Mouse (Mus musculus) kidney, adult 2 months (tissue): ENCODE results near the gene 4921524J17Rik.

Source experiments
- CTCF ChIP-seq: fragments of 200-500 bp; conservative IDR thresholded peaks from 2 replicates; pipeline ENCODE4 v1.5.1; 2011; ENCODE audit warnings: low read depth, mild to moderate bottlenecking, control low read depth, low read length, moderate library complexity, mixed read lengths; ENCODE audit not compliant: insufficient read depth, insufficient read length
- POLR2A ChIP-seq: fragments of 200-500 bp; IDR thresholded peaks from one replicate; pipeline ENCODE4 v1.6.1; 2011; ENCODE audit warnings: low read depth, low read length, control low read depth

DNA sequence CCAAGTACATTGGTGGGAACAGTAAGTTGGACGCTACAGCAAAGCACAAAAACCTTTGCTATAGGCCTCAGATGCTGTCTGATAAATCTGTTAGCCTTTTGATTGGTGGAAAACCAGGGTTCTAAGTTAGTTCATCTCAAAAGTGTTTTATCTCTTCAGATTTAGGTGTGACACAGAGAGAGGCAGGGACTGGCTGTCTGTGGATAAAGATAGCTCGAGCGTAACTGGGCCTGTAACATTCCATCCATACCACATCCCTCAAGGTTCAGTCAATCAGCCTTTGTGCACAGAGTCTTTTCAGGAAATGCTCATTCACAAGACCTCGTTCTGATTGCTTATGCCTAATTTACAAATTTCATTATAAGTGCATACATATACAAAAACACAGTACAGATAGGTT lies 3.4 kb downstream of the 4921524J17Rik start:
- TF ChIP-seq POLR2A (no peak), CTCF (no peak)
